Mouse (Mus musculus) myocyte (in vitro differentiated cells): ENCODE measurements around the gene Rgl1.

Source experiments
- CEBPB ChIP-seq: IDR thresholded peaks from 2 replicates; pipeline ENCODE4 v1.6.1; 2011; ENCODE audit warnings: mild to moderate bottlenecking, moderate library complexity; ENCODE audit not compliant: poor library complexity, insufficient read depth, severe bottlenecking
- E2F4 ChIP-seq: IDR thresholded peaks from one replicate; pipeline ENCODE4 v1.6.1; 2011; ENCODE audit warnings: mild to moderate bottlenecking, control low read depth, moderate library complexity; ENCODE audit not compliant: insufficient read depth
- MAX ChIP-seq: IDR thresholded peaks from one replicate; pipeline ENCODE4 v1.6.1; 2011; ENCODE audit warnings: low read depth, mild to moderate bottlenecking, control low read depth
- MYOD1 ChIP-seq, 3 experiments: IDR thresholded peaks; one replicate each; pipeline ENCODE4 v1.6.1; 2011; ENCODE audit warnings: control low read depth in 2 of 3, low read depth in 2 of 3, mild to moderate bottlenecking in 2 of 3, moderate library complexity in 1 of 3; ENCODE audit not compliant: insufficient read length in 2 of 3, control insufficient read depth in 1 of 3
- MYOG ChIP-seq, 3 experiments: IDR thresholded peaks; one replicate each; pipeline ENCODE4 v1.6.1; 2011; ENCODE audit warnings: control low read depth in 2 of 3, low read depth in 2 of 3, mild to moderate bottlenecking in 2 of 3; ENCODE audit not compliant: insufficient read length in 2 of 3, control insufficient read depth in 1 of 3, insufficient read depth in 1 of 3
- POLR2A ChIP-seq: IDR thresholded peaks from one replicate; pipeline ENCODE4 v1.6.1; 2011; ENCODE audit warnings: low read depth, mild to moderate bottlenecking, control low read depth, moderate library complexity; ENCODE audit not compliant: insufficient read length
- POLR2AphosphoS2 ChIP-seq: IDR thresholded peaks from one replicate; pipeline ENCODE4 v1.6.1; 2011; ENCODE audit warnings: low read depth, control low read depth; ENCODE audit not compliant: insufficient read length
- REST ChIP-seq: IDR thresholded peaks from one replicate; pipeline ENCODE4 v1.6.1; 2011; ENCODE audit warnings: mild to moderate bottlenecking, control low read depth, moderate library complexity; ENCODE audit not compliant: insufficient read depth, insufficient read length
- SRF ChIP-seq: IDR thresholded peaks from one replicate; pipeline ENCODE4 v1.6.1; 2011; ENCODE audit warnings: low read depth; ENCODE audit not compliant: control insufficient read depth, insufficient read length
- TCF12 ChIP-seq: IDR thresholded peaks from one replicate; pipeline ENCODE4 v1.6.1; 2011; ENCODE audit warnings: mild to moderate bottlenecking, control low read depth; ENCODE audit not compliant: poor library complexity, insufficient read depth, severe bottlenecking
- TCF3 ChIP-seq: IDR thresholded peaks from one replicate; pipeline ENCODE4 v1.6.1; 2011; ENCODE audit warnings: low read depth, control low read depth; ENCODE audit not compliant: insufficient read length
- USF1 ChIP-seq: IDR thresholded peaks from one replicate; pipeline ENCODE4 v1.6.1; 2011; ENCODE audit warnings: low read depth, mild to moderate bottlenecking, control low read depth, moderate library complexity

DNA sequence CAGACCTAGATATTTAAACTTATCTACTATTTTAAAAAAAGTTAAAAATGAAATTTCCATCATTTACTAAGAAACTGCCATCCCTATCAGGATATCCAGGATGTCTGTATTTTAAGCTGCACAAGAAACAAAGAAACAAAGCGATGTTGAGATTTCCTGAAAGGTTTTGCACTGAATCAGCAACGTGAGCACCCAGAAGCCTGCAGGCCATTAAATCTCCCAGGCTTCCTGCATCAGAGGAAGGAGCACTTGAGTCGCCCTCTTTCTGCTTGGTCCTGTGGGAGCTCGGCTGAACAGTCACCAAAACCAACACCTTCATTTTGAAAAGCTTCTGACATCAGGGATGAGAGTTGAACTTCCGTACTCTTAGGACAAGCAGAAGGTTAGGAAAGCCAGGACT lies 187.2 kb downstream of the Rgl1 start:
- TF ChIP-seq MAX = no peak
- TF ChIP-seq POLR2A = no peak
- no peak for TF ChIP-seq TCF12
- no peak for TF ChIP-seq E2F4
- no peak for TF ChIP-seq USF1
- TF ChIP-seq POLR2AphosphoS2 = no peak
- no peak for TF ChIP-seq TCF3
- no peak for TF ChIP-seq SRF
- no peak for TF ChIP-seq MYOG (IDR thresholded peaks at IDR 0.05; ENCODE audit: control insufficient read depth in 1 of 3, insufficient read depth in 1 of 3, insufficient read length in 2 of 3, low read depth in 2 of 3)
- TF ChIP-seq CEBPB = no peak
- TF ChIP-seq MYOD1 (IDR thresholded peaks at IDR 0.05; ENCODE audit: control insufficient read depth in 1 of 3, insufficient read length in 2 of 3, low read depth in 2 of 3) = no peak
- no peak for TF ChIP-seq REST
